Mouse (Mus musculus) thymus, postnatal 25 days (tissue): ENCODE measurements around the gene Prmt3.

Experiments
- DNase-seq: peaks from one replicate; pipeline ENCODE4 v3.0.0; 2022

The Prmt3 gene

GRCm38 (mm10) chr7:49778114-49778901, at the start of gene Prmt3:
Prmt3 (plus strand) TSS chr7:49778346.
- DNase-seq, result peak; percentile 99

DNA sequence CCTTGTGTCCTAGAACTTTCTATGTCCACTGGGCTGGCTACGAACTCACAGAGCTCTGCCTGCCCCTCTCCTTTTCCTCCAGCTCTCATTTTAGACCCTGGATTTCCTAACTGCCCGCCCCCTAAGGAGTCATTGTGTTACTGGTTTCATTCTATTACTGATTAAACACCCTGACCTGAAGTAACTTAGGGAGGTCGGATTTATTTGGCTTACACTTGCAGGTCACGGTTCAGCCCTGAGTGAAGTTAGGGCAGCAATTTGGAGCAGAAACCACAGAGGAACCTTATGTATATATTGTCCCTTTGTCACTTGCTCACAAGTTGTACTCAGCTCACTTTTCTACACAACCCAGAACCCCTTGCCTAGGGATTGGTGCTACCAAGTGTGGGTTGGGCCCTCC, 43.8 kb upstream of the Prmt3 start:
- DNase-seq, result no peak

GRCm38 (mm10) chr7:49739448-49739847, 38.7 kb upstream of the Prmt3 start:
- DNase-seq, result no peak

DNA sequence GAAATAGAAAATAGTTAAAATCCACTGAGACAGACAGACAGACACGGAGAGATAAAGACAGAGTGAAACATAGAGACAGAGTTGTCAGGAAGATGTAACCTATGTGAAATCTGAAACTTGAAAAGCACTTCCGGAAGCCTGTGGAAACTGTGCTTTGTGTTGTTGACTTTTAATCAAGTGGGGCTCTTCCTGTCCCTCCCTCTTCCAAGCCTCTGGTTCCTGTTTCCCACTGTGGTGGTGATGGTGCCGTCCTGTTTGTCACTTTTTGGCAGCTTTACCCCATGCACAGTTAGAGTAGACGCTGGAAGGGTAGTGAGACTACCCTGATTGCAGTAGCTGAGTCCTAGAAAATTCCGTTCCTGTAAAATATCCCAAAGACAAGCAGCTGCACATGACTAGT, 36.7 kb upstream of the Prmt3 start:
- no peak for DNase-seq

DNA sequence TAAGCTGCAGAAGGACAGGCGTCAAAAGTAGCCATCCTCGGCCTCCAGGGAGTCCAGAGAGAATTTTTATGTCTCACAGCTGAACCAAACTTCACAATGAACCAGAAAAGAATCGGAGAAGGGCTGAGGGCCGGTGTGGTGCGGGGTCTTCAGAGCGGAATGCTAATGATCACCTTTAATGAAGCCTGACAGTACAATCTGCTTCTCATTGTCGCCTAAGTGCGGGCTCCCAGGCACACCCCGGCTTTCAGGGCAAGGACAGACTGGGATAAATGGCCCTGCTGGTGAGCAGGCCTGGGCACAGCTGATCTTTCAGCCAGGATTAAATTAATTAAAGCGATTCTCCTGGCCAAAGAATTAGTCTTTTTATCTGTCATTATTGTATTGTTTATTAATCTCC, 36.2 kb upstream of the Prmt3 start:
- no peak for DNase-seq

DNA sequence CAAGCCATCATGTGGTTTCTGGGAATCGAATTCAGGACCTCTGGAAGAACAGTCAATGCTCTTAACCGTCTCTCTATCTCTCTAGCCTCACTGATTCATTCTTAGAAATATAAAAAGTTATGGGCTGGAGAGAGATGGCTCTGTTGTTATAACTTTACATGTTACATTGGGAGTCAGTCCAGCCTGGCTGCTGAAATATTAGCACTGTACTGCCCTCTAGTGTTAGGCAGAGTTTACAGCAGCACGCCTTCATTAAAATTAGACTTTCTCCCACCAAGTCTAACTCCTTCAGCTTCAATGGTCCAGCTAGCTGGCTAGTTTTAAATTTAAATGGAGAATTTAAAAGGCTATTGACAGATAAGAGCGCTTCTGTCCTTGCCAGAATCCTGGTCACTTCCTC, 27.0 kb upstream of the Prmt3 start:
- DNase-seq, result peak; percentile 25

DNA sequence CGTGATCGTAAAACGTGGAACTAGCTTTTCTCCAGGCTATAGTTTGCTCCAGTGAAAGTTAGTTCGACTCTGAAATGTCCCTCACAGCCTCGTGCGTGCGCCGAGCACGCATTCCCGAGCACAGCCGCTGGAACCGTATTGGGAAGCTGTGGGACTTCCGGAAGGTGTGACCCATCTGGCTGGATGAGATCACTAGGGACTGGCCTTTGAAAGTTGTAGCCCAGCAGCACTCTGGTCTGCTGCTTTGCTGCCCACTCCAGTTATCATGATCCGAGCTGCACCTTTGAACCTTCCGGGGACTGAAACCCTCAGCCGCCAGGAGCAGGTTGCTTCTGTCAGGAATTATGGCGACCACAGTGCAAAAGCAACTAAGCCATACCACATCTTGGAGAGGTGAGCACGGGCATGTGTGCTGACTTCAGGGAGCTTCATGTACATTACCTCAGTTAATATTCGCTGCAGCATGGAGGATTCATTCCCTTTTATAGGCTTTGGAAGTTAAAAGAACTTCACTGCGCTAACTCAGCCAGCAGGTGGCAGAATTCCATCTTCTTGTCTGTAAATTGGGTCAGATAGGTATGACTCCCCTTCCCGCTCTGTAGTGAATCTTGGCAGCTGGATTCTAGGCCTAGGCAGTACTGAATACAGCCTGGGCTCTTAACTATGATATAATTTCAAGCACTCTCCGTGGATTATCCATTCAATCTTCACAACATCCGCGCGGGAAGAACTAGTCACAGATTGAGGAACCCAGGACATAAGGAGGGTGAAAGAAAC, 25.2 kb upstream of the Prmt3 start:
- peak; percentile 49 for DNase-seq

DNA sequence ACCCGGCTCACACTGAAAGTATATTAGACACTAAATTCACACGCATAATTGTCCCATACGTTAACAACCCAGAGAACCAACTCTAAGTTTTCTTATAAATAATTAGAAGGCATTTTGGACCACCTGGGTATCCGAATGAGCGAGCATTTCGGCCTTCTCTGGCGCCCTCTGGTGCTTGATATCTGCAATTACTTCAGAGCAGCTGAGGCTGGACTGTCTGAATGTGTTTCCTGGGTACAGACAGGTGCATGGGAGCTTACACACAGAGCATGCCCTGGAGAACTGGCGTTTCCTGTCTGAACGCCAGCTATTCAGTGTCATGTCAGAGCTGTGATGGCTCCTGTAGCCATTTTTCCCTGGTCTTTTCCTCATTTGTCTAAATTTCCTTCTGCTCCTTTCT, 23.4 kb upstream of the Prmt3 start:
- DNase-seq, result peak; percentile 75

- peak; percentile 79 for DNase-seq
Observed at GRCm38 (mm10) chr7:49758934-49759571, 19.1 kb upstream of the Prmt3 start, which contains the start of gene Htatip2. Htatip2 (plus strand) TSS chr7:49759115.

- DNase-seq, result no peak
Observed at GRCm38 (mm10) chr7:49762605-49763004, 15.5 kb upstream of the Prmt3 start.

- DNase-seq, result no peak
Observed at GRCm38 (mm10) chr7:49764011-49764716, 14.0 kb upstream of the Prmt3 start.

- no peak for DNase-seq
Observed at GRCm38 (mm10) chr7:49766166-49766565, 12.0 kb upstream of the Prmt3 start.

DNA sequence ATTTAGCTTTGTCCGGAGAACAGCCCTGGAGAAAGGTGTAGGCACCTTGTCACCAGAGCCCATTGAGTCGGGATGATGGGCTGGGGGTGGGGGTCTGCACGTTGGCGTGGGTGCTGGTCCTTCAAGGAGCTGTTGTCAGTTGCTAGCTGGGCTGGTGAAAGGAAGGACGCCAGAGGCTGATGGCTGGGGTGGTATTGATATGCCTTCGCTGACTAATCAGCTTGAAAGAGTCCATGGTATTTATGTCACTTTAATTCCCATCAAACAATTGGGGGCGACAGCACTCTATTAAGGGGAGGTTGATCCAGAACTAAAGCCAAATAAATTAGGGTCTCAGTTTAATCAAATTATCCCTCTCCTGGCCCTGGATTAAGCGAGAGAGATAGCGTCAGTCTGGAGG, 9.6 kb upstream of the Prmt3 start:
- no peak for DNase-seq

DNA sequence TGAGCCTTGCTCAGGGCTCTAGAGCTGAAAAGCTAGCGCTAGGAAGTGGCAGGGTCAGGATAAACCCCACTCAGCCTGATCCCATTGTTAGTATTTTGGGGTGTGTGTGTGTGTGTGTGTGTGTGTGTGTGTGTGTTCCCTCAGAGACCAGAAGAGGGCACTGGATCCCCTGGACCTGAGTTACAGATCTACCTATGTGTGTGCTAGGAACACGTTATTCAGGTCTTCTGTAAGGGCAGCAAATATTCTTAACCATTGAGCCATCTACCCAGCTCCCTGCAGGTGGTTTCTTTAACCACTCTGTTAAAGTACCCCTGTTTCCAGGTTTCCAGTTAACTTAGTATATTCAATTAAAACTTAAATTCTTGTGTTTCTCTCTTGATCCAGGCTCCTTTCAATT, 3.8 kb upstream of the Prmt3 start:
- DNase-seq, result no peak

DNA sequence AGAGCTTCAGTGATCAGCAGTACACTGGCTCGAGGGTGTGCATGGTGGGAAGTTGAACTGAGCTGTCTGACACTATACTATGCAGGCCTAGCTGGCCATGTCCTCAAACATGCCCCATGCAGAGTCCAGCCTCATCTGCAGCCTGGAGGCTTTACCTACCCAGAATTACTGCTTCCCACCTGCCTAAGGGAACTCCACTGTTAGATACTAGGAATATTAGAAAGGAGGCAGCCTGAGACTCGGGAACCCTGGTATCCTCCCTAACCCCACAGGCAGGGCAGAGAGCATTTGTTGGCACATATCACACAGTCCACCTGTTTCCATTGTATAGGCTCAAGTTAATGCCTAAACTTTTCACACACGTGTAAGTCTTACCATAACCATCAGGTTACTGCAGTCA, 561 bp upstream of the Prmt3 start:
- DNase-seq, result no peak

DNA sequence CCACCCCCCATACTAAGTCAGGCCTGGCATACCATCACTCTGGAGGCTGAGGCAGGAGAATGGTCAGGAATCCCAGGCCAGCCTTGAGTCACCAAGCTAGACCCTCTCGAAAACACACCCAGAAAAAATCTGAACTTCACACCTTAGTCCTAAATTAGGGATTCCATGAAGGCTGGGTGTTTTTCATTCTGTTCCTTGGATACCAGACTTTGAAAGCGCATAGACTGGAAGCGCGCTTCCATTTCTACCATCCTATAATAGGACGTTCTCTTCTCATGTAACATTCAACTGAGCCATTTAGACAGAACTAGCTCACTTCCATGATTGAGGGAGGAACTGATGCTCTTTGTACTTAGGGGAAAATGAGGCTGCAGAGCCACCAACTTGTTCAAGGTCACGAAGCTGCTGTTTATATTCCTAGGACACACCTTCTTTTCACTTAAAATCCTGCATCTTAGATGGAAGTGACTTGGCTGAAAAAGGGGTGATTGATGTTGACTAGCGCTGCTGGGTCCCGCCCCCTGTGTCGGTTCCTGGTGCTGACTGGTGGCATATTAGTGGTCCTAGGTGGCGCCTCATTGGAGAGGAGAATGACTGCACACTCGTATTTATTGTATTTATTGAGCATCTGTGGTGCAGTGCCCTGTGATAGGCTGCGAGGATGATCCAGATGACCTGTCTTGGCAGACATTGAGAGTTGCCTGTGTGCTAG, 914 bp downstream of the Prmt3 start:
- DNase-seq, result peak; percentile 10

DNA sequence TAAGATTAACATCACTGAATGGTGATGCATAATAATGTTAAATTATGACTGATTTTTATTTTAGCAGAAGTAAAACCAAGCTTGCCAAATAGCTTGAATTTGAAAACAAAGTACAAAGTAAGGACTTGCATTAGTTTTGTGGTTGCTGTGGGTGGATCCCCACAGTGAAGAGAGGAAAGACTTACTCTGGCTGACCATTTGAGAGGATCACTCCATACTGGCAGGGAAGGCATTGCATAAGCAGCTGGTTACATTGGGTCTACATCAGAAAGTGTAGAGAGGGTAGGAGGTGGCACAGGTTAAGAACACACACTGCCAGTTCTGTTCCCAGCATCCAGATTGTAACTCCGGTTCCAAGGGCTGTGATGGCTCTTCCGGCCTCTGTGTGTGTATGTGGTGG, 4.9 kb downstream of the Prmt3 start:
- DNase-seq, result no peak

DNA sequence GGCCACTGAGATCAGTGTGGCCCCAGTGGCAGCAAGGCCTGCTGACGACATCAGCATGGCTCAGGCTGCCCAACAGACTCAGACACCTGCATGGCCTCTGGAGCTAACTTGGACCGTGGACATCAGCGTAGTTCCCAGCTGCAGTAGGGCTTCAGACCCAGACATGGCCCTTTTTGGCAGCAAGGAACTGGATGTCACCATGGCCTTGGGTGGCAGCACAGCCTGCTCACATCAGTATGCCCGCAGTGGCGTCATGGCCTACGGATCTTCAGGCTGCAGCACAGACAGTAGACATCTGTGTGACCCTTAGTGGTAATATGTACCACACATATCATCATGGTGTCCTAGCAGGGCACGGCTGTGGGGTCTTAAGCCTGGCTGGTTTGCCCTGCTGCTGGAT, 7.0 kb downstream of the Prmt3 start:
- no peak for DNase-seq

GRCm38 (mm10) chr7:49786618-49787382, 8.7 kb downstream of the Prmt3 start:
- DNase-seq, result peak; percentile 47

DNA sequence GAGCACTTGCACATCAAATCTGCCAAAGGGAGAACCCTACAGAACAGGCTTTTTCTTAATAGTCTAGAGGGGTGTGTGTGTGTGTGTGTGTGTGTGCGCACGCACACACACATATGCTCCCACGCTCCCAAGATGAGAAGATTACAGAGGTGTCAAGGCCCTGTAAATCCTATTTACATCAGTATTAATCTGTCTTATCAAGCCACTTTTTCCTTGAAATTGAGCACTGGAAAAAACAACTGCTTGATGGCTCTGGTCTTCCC, 9.2 kb downstream of the Prmt3 start:
- no peak for DNase-seq

- no peak for DNase-seq
Observed at GRCm38 (mm10) chr7:49794304-49794703, 16.2 kb downstream of the Prmt3 start.

- no peak for DNase-seq
Observed at GRCm38 (mm10) chr7:49797171-49797570, 19.0 kb downstream of the Prmt3 start.
